Mouse (Mus musculus): ENCODE measurements around the gene Vps37c. TPM values are rescaled to one million over a fixed set of nuclear protein-coding genes. Genes with fewer than 3 reads are reported as not detected.

Gene Vps37c
- polyA plus RNA-seq, 1 experiment from 2014 or later: 33.1 TPM

DNA sequence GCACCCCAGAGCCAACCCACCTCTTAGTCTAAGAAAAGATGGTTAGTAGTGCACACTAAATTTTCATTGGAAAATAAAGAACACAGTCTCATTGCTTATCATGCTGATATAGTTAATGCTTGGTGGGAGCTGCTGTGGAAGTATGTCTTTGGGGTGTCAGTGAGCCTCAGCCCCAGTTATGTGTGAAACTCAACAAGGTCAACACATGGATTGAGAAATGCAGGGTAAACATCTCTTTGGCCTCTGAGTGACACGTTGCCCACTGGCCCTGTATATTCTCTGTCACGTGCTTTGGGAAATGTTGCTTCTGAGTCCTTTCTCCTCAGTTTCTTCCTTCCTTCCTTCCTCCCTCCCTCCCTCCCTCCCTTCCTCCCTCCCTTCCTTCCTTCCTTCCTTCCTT lies 30.1 kb upstream of the Vps37c start:
- Histone ChIP-seq H3K27ac (ENCODE audit: low read depth) (no peak overlapping the region), H3K9ac (no peak overlapping the region), H3K4me2 (no peak overlapping the region), H3K9me3 (ENCODE audit: low read depth, low read length) (no peaks in the 10 kb centered on the region), H3K36me3 (ENCODE audit: insufficient read depth) (no peaks in the 10 kb centered on the region), H3K27me3 (ENCODE audit: insufficient read depth, low read length) (no peaks in the 10 kb centered on the region), H3K4me1 (ENCODE audit: insufficient read depth) (no peaks in the 10 kb centered on the region), H3K4me3 (ENCODE audit: low read depth, low read length) (no peak overlapping the region)
- ATAC-seq (ENCODE audit: insufficient read depth): no peak
- TF ChIP-seq CTCF (IDR thresholded peaks at IDR 0.05; ENCODE audit: low read depth): no peak
- DNase-seq: no peak
- WGBS: 48% methylated on average over 2 of the region's 2 CpGs

DNA sequence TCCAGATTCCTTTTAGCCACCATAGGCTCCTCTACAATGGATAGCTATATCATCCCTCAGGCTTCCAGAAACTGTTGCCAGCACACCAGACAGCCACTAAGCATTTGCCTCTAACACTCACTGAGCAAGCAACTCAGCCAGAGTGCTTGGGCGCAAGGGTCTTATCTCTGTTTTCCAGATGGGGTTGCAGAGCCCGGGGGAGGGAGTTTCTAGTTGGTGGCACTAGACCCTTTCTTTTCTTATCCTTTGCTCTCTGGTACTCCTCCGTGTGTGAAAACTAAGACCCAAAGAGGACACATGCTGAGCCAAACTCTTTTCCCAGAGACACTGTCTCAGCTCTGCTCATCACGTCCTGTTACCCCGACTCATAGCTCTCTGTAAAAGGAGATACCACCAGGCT lies 27.2 kb upstream of the Vps37c start:
- no peak overlapping the region for H3K9ac ChIP-seq
- no peak for DNase-seq
- no peak overlapping the region for H3K27ac ChIP-seq (ENCODE audit: low read depth)
- no peak overlapping the region for H3K4me2 ChIP-seq
- no peaks in the 10 kb centered on the region for H3K27me3 ChIP-seq (ENCODE audit: insufficient read depth, low read length)
- TF ChIP-seq CTCF (IDR thresholded peaks at IDR 0.05; ENCODE audit: low read depth): no peak
- WGBS: 60% methylated on average over 5 of the region's 5 CpGs
- no peak overlapping the region for H3K4me3 ChIP-seq (ENCODE audit: low read depth, low read length)
- peak; percentile 36; the same call in 1 of the 2 replicates for ATAC-seq (ENCODE audit: insufficient read depth)
- no peaks in the 10 kb centered on the region for H3K4me1 ChIP-seq (ENCODE audit: insufficient read depth)
- no peaks in the 10 kb centered on the region for H3K9me3 ChIP-seq (ENCODE audit: low read depth, low read length)
- H3K36me3 ChIP-seq (ENCODE audit: insufficient read depth): no peaks in the 10 kb centered on the region

DNA sequence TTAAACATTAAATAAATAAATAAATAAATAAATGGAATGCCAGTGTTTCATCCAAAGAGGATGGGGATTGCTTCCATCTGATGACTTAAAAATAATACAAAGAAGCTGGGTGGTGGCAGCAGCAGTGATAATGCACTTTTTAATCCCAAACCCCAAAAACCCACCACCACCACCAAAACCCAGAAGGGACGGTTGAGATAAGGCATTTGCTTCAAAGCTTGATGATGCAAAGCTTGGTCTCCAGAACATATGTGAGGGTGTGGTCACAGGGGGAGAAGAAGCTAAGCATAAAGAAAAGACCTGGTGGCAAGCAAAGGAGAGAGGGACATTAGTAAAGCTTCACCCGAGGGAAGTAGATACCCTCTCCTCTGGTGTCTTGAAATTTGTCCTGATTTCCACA lies 26.6 kb upstream of the Vps37c start:
- Histone ChIP-seq H3K9ac (no peak overlapping the region), H3K4me3 (ENCODE audit: low read depth, low read length) (no peak overlapping the region), H3K4me1 (ENCODE audit: insufficient read depth) (no peaks in the 10 kb centered on the region), H3K27ac (ENCODE audit: low read depth) (no peak overlapping the region), H3K27me3 (ENCODE audit: insufficient read depth, low read length) (no peaks in the 10 kb centered on the region), H3K4me2 (no peak overlapping the region), H3K36me3 (ENCODE audit: insufficient read depth) (no peaks in the 10 kb centered on the region), H3K9me3 (ENCODE audit: low read depth, low read length) (no peaks in the 10 kb centered on the region)
- WGBS: 80% methylated on average over 2 of the region's 2 CpGs
- ATAC-seq (ENCODE audit: insufficient read depth): no peak
- TF ChIP-seq CTCF (IDR thresholded peaks at IDR 0.05; ENCODE audit: low read depth): no peak
- no peak for DNase-seq

DNA sequence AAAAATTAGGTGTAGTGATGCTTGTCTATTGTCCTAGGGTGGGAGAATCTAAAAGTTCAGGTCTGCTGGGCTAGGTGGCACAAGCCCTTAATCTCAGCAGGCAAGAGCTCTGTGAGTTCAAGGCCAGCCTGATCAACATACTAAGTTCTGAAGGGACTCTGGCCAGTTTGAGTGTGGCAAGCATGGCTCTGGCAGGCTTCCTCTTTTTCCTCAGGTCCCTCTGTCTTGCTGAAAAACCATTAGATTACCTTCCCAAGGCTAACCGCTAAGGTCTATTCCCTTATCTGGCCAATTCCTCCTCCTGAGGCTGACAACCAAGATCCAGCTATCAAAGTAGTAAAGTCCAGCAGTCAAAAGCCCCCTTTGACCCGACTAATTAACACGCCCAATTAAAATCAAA lies 25.9 kb upstream of the Vps37c start:
- DNase-seq: no peak
- no peak overlapping the region for H3K4me2 ChIP-seq
- H3K27ac ChIP-seq (ENCODE audit: low read depth): no peak overlapping the region
- WGBS: 63% methylated on average over 3 of the region's 3 CpGs
- H3K36me3 ChIP-seq (ENCODE audit: insufficient read depth): no peaks in the 10 kb centered on the region
- ATAC-seq (ENCODE audit: insufficient read depth): no peak
- no peaks in the 10 kb centered on the region for H3K4me1 ChIP-seq (ENCODE audit: insufficient read depth)
- H3K27me3 ChIP-seq (ENCODE audit: insufficient read depth, low read length): no peaks in the 10 kb centered on the region
- no peaks in the 10 kb centered on the region for H3K9me3 ChIP-seq (ENCODE audit: low read depth, low read length)
- no peak overlapping the region for H3K4me3 ChIP-seq (ENCODE audit: low read depth, low read length)
- H3K9ac ChIP-seq: no peak overlapping the region
- no peak for TF ChIP-seq CTCF (IDR thresholded peaks at IDR 0.05; ENCODE audit: low read depth)

DNA sequence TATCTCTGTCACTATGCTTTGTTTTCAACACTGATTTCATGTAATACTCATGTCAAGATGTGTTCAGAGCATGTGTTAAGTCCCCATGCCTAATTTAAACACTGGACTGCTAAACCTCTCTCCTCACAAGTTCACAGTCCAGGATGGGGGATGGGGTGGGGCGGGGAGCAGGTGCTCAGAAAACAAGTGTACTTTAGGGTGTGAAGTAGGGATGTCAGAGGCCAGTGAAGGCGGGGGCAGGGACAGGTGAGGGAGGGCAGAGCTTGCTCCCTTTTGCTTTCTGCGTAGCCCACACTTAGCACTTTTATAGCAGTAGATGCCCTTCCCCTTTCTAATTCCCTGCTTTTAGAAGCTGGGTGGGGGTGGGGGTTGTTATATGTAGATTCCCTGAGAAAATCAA lies 23.4 kb upstream of the Vps37c start:
- no peaks in the 10 kb centered on the region for H3K4me1 ChIP-seq (ENCODE audit: insufficient read depth)
- H3K27me3 ChIP-seq (ENCODE audit: insufficient read depth, low read length): no peaks in the 10 kb centered on the region
- TF ChIP-seq CTCF (IDR thresholded peaks at IDR 0.05; ENCODE audit: low read depth): no peak
- DNase-seq (no peak), ATAC-seq (ENCODE audit: insufficient read depth) (no peak; the same call in 1 of the 2 replicates)
- H3K9ac ChIP-seq: no peak overlapping the region
- 54% methylated on average over 3 of the region's 3 CpGs for WGBS
- H3K4me3 ChIP-seq (ENCODE audit: low read depth, low read length): no peak overlapping the region
- H3K4me2 ChIP-seq: no peak overlapping the region
- H3K9me3 ChIP-seq (ENCODE audit: low read depth, low read length): no peaks in the 10 kb centered on the region
- H3K27ac ChIP-seq (ENCODE audit: low read depth): no peak overlapping the region
- no peaks in the 10 kb centered on the region for H3K36me3 ChIP-seq (ENCODE audit: insufficient read depth)

DNA sequence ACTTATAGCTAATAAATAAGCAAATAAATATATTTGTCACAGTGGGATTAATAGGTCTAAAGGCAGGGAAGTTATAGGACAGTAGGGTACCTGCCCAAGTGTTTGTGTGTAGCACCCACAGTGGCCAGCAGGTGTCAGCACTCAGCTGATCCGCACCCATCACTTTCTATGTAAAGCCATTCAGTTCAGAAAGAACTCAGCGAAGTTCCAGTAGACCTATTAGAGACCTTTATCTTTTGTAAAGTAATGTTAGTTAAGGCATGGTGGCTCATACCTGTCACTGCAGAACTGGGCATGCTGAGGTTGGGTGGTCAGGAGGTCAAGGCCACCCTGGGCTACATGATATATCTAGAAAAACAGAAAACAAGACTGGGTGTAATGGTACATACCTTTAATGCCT lies 23.0 kb upstream of the Vps37c start:
- H3K4me1 ChIP-seq (ENCODE audit: insufficient read depth): no peaks in the 10 kb centered on the region
- DNase-seq (peak; percentile 84), ATAC-seq (ENCODE audit: insufficient read depth) (peak; percentile 62; the same call in 1 of the 2 replicates)
- H3K9ac ChIP-seq: no peak overlapping the region
- peak; percentile 89 for TF ChIP-seq CTCF (IDR thresholded peaks at IDR 0.05; ENCODE audit: low read depth)
- H3K36me3 ChIP-seq (ENCODE audit: insufficient read depth): no peaks in the 10 kb centered on the region
- H3K4me3 ChIP-seq (ENCODE audit: low read depth, low read length): no peak overlapping the region
- H3K27me3 ChIP-seq (ENCODE audit: insufficient read depth, low read length): no peaks in the 10 kb centered on the region
- no peak overlapping the region for H3K4me2 ChIP-seq
- H3K27ac ChIP-seq (ENCODE audit: low read depth): no peak overlapping the region
- WGBS: 8% methylated on average over 2 of the region's 2 CpGs
- no peaks in the 10 kb centered on the region for H3K9me3 ChIP-seq (ENCODE audit: low read depth, low read length)

DNA sequence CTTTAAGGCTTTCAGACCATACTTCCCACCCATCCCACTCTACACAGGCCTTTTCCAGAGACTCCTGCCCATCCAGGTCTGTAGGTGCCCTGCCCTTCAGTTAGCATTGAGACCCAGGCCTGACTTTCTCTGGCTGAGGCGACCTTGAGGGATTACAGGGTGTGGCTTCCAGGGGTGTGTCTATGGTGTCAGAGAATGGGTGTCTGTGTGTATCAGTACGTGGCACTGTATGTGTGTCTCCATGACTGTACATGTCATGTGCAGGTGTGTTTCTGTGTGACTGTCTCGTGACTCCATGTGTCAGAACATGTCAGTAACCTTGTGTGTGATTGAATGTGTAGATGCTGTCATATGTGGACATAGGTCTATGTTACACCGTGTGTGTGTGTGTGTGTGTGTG lies 17.2 kb upstream of the Vps37c start:
- ATAC-seq (ENCODE audit: insufficient read depth) (no peak), DNase-seq (no peak)
- Histone ChIP-seq H3K4me3 (ENCODE audit: low read depth, low read length) (no peak overlapping the region), H3K4me1 (ENCODE audit: insufficient read depth) (no peaks in the 10 kb centered on the region), H3K36me3 (ENCODE audit: insufficient read depth) (no peaks in the 10 kb centered on the region), H3K4me2 (no peak overlapping the region), H3K9me3 (ENCODE audit: low read depth, low read length) (no peaks in the 10 kb centered on the region), H3K27ac (ENCODE audit: low read depth) (no peak overlapping the region), H3K27me3 (ENCODE audit: insufficient read depth, low read length) (no peaks in the 10 kb centered on the region), H3K9ac (no peak overlapping the region)
- 65% methylated on average over 4 of the region's 4 CpGs for WGBS
- TF ChIP-seq CTCF (IDR thresholded peaks at IDR 0.05; ENCODE audit: low read depth): no peak

DNA sequence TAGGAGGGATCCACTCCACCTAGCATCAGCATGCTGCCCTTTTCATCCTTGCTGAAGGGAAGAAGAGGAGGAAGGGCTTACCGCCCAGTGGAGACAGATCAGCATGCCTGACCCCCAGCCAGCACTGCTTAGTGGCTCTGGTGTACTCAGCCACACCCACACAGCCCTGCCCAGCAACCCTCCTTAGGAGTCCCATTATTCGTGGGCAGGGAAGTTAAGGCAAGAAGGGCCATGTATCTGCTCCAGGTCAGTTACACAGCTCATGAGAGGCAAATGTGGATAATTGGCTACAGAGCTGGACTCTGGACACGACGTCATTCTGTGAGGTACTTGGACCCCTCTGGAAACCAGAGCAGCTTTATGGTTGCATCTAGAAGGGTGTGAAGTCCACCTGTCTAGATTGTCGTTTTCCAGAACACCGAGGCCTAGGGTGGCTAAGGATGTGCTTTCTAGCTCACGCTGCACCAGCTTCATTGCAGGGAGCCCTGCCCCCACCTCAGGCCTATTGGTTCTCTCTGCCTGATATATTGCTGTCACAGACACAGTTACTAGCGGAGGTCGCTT lies 16.6 kb upstream of the Vps37c start:
- ATAC-seq (ENCODE audit: insufficient read depth): no peak; the same call in 1 of the 2 replicates
- no peak overlapping the region for H3K4me3 ChIP-seq (ENCODE audit: low read depth, low read length)
- H3K9ac ChIP-seq: no peak overlapping the region
- WGBS: 58% methylated on average over 9 of the region's 9 CpGs
- TF ChIP-seq CTCF (IDR thresholded peaks at IDR 0.05; ENCODE audit: low read depth): no peak
- no peaks in the 10 kb centered on the region for H3K36me3 ChIP-seq (ENCODE audit: insufficient read depth)
- H3K9me3 ChIP-seq (ENCODE audit: low read depth, low read length): no peaks in the 10 kb centered on the region
- no peak overlapping the region for H3K4me2 ChIP-seq
- no peak for DNase-seq
- H3K27me3 ChIP-seq (ENCODE audit: insufficient read depth, low read length): no peaks in the 10 kb centered on the region
- no peak overlapping the region for H3K27ac ChIP-seq (ENCODE audit: low read depth)
- no peaks in the 10 kb centered on the region for H3K4me1 ChIP-seq (ENCODE audit: insufficient read depth)
